Mouse (Mus musculus): Measurements from ENCODE around the gene Nrf1.

The Nrf1 gene

DNA sequence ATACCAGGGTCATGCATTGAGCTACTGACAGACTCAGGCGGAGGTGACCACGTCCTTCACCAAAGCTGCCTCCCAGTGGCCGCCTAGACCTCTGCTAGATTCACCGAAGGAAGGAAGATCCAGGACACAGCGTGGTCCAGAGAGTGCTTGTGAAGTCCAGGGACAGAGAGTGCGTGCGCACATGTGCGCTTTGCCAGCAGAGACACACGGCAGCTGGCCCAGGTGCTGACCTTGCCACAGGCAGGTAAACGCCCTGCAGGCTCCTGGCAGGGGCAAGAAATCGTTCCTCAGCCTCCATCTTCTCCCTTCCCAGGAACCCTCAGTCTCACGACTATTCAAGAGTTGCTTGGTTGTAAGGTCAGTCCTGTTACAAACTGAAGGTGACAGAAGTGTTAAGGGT is 104.4 kb downstream of the Nrf1 start:
- no peak for DNase-seq

DNA sequence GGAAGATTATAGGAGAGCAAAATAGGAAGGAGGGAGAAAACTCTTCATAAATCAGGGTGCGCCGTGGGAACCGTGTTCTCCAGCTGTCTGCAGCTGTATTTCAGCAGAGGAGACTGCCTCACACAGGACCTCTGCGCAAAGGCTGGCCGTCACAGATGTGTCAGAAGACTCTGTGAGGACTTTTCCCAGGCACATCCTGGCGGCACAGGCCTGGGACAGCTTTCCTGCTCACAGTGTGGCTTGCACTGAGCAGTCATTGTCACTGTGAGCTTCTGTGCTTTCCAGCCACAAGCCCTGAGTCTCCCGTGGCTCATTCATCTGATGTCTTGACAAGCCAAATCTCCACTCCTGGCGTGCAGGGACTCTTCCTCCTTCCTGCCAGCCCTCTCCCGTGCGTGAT is 104.9 kb downstream of the Nrf1 start:
- no peak for DNase-seq

DNA sequence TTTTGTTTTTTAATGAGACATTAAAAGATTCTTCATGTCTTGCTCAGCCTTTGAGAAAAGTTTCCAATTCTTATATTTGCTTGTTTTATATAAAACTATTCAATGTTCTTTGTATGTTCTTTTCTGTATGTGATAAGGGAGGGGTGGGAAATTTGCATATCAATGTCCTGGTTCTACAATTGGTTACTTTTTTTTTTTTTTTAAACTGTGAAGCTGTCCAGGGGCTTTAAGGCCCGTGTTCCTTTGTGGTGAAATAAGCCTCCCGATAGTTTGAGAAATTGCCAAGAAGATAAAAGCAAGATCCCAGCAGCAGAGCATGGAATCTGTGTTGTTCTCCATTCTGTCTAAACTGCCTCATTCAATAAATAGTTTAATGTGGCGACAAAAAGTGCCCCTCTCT is 105.3 kb downstream of the Nrf1 start:
- no peak for DNase-seq

DNA sequence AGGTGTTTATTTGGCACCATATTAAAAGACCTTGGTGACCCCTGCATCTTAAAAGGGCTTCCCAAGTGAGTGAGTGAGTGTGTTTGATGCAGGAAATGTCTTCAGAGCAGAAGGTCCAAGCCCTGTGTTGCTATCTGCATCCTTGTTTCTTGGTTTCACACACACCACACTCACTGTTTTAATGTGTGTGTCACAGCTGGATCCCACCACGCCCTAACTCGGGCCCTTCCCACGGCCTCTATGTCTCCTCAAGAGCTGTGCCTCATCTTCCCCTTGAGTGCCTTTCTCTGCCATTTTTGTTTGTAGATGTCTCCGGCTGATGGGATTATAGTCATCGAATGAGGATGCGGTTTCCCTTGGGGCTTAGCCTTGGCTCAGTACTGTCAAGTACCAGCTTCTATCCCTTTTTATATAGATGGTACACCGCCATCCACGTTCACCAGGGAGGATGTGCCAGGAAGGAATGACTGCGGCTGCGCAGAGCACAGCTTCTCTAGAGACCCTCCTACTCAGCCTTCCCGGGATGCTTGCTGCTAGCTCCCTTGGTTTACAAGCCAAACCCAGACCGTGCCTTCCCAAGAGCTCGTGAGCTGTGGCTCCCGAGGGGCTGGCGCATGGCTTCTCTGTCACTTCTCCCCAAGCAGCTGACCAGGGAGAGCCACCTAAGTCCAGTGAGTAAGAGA is 106.1 kb downstream of the Nrf1 start:
- DNase-seq, result no peak

GRCm38 (mm10) chr6:30159516-30160045 is 111.8 kb downstream of the Nrf1 start:
- no peak for DNase-seq

DNA sequence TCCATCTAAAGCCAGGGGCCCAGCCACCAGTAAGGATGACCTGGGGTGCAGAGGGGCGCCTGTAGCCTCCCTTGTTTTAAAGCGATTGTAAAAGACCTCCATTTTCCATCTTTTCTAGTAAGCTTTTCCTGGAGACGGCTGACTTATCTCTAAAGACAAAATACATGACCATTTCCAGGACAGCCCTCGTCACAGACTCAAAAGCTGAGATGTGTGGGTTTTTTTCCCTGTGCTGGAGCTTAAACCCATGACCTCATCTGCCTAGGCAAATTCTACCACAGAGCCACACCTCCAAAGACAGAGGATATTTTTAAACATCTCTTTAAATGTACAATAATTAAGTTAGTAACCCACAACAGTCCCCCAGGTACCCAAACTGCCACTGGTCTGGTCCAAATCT is 112.6 kb downstream of the Nrf1 start:
- no peak for DNase-seq

DNA sequence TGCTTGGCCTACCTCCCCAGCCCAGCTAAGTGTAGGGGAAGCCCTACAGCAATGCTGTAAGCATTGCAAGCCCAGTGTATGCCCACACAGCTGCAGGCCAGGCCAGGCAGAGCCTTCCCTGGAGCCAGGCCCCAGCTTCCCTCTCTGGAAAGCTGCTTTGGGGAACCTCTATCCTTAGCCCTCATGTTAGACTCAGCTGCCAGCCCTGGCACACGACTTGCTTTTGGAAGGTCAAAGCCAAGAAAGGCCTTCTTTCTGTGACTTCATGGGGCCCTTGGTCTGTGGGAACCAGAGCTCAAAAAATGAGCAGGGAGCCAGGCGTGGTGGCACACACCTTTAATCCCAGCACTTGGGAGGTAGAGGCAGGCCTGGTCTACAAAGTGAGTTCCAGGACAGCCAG is 113.8 kb downstream of the Nrf1 start:
- DNase-seq, result no peak

- DNase-seq, result no peak
Measured at GRCm38 (mm10) chr6:30162091-30162490, 114.3 kb downstream of the Nrf1 start.

DNA sequence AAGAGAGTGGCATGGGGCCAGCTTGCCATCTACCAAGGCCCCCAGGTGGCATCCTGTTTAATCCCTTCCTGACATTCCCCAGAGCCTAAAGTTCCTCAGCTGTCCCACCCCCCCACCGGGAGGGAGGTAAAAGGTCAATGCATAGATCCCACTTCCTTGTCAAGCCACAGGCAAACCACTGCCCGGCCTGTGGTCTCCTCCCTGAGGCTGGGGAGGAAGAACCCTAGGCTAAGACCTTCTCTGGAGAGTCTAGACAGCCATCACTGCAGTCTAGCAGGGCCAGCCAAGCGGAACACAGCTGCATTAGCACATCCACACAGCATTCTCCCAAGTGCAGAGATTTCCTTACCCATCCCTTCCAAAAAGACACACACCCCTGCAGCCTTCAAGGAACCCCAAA is 118.6 kb downstream of the Nrf1 start:
- no peak for DNase-seq

- DNase-seq, result peak; percentile 21 to 48
Measured at GRCm38 (mm10) chr6:30167192-30167591, 119.4 kb downstream of the Nrf1 start.

- peak in 1 of 2 experiments; percentile 23 for DNase-seq
Measured at GRCm38 (mm10) chr6:30168275-30168674, 120.5 kb downstream of the Nrf1 start.

DNA sequence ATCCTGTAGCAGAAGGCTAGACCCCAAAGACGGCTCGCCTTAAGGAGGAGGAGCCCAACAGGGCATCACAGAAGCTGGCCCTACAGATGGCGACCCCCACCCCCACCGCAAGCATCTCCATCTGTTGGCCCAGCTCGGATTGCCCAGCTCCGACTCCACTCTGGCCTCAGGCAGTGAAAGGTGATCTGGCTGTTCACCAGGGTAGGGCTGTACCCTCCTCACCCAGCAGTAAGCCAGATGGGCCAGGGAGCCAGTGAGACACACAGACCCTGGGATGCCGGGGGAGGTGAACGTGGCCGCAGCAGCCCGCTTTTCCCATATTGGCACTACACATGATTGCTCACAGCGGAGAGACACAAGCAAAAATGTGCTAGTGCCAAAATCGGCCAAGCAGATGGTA is 121.4 kb downstream of the Nrf1 start:
- peak; percentile 72 to 77 for DNase-seq

- no peak for DNase-seq
Measured at GRCm38 (mm10) chr6:30171226-30171625, 123.4 kb downstream of the Nrf1 start.

- DNase-seq, result no peak
Measured at GRCm38 (mm10) chr6:30171967-30172366, 124.2 kb downstream of the Nrf1 start.

DNA sequence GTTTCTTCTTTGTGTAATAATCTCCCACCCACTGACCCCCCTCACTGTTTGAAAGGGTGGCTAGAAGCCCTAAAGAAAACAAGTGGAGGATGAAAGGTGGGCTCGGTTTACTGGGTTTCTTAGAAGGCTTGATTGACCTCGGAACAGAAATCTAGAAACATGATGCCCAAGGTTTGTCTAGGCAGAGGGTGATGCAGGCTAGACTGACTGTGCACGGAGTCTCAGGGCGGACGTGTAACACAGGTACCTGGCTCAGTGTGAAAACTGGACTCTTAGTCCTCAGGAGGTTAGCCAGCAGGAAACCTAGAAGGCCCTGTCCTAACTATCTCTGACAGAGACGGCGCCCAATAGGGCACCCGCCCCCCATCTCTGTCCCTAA is 124.6 kb downstream of the Nrf1 start:
- no peak for DNase-seq

GRCm38 (mm10) chr6:30172820-30173550 is 125.2 kb downstream of the Nrf1 start:
- DNase-seq, result peak; percentile 32 to 54

GRCm38 (mm10) chr6:30173551-30174460 is 126.0 kb downstream of the Nrf1 start:
- peak; percentile 10 to 26 for DNase-seq

DNA sequence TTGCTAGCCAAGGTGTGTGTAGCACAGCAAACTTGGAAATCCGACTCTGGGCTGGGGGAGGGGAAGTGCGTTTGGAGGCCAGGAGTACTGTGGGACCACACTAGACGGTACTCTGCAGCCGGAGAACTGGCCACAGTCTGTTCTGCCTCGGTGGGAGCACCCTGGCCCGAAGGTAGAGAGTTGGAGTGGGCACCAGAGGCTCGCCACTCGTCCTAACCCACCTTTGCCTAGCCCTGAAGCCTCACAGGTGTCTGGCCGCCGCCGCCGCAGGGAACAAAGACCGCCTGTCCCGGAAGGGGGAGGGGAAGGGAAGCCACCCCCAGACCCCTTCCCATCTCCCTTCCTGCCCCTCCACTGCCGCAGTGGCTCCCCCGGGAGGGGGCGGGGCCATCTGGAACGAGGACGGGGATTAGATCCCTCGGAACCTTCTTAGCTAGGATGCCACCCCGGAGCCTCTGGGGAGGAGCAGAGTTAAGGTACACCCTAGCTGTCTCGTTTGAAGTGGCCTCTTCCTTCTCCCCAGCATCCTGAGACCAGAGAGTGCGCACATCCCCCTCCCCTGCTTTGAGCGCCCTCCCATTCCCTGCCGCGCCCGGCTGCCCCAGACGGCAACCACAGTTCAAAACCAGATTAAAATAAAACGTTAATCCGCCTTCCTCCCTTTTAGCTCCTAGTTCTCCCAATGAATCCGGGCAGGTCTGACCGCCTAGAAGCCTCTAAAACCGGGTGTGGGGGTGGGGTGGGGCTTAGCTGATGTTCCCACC is 126.9 kb downstream of the Nrf1 start:
- DNase-seq, result peak in 1 of 2 experiments; percentile 14

GRCm38 (mm10) chr6:30175225-30175917 is 127.6 kb downstream of the Nrf1 start:
- peak in 1 of 2 experiments; percentile 11 for DNase-seq

- no peak for DNase-seq
Measured at GRCm38 (mm10) chr6:30175918-30176421, 128.2 kb downstream of the Nrf1 start.

DNA sequence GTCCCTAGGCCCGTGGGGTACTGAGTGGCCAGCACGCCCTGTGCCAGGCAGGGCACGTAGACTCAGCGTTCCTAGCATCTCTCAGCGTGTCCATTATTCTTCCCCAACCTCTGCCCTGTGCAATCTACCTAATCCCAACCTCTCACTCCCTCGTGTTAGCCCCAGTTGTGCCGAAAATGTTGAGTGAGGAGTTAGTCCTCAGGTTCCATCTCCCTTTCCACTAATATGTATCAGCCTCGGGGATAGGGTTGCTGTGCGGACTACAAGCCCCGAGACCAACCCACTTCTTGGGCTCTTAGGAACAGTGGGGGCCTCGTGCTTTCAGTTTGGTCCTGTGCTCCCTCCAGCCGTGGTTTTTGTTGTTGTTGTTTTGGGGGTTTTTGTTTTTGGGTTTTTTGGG is 128.7 kb downstream of the Nrf1 start:
- no peak for DNase-seq

DNA sequence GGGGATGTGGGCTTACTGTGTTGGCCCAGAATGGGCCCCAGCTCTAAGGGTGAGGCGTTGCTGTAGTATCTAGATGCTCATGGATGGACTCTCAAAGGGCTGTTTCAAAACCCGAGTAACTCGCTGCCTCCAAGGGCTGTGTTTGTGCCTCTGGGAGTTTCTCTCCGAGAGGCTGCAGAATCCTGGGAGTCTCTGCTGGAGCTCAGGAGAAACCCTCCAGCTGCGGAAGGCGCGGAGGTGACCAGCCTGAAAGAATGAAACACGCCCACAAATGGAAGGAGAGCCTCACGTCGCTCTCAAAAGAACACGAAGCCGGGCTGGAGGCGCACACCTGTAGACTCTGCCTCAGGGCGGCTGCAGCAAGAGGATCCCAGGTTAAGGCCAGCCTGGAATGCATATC is 129.5 kb downstream of the Nrf1 start:
- DNase-seq, result peak in 1 of 2 experiments; percentile 19

Measured in cerebellum, postnatal 14 days (tissue).